Mouse (Mus musculus): ENCODE measurements around the gene Kif20b. TPM values are rescaled to one million over a fixed set of nuclear protein-coding genes. Genes with fewer than 3 reads are reported as not detected.
A peak's percentile ranks its signal among the peaks of the same experiment; 100 is the strongest.

Gene Kif20b
- total and polyA plus RNA-seq, 3 experiments, result 0.06 to 0.91 (median 0.63) TPM

DNA sequence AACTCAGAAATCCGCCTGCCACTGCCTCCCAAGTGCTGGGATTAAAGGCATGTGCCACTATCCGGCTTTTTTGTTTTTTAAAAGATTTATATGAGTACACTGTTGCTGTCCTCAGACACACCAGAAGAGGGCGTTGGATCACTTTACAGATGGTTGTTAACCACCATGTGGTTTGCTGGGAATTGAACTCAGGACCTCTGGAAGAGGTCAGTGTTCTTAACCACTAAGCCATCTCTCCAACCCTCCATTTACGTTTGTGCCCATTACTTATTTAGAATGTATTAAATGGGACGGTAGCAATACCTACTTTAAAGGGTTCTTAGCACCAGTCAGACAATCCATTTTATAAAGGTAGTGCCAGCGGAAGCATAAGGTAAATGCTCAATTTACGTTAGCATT, 909 bp upstream of the Kif20b start:
- no peaks in the 10 kb centered on the region for H3K79me2 ChIP-seq (replicated peaks; ENCODE audit: control insufficient read depth, insufficient read depth, low read length)
- no peak overlapping the region for H3K9ac ChIP-seq (ENCODE audit: low read depth, low read length)
- intact Hi-C loops (cut with DNase I), result loop anchor here (2.0 kb wide), 3 partner anchors 42 to 250 kb away; partner anchors contain the start of gene Pank1
- WGBS, result 30% methylated on average over 7 of the region's 7 CpGs
- no peak for DNase-seq
- no peaks in the 10 kb centered on the region for H3K36me3 ChIP-seq (ENCODE audit: control insufficient read depth, insufficient read depth, low read length)
- H3K27ac ChIP-seq, result peak overlapping the region; percentile 75
- H3K4me1 ChIP-seq (ENCODE audit: control insufficient read depth, insufficient read depth, low read length), result no peaks in the 10 kb centered on the region
- H3K27me3 ChIP-seq (ENCODE audit: control insufficient read depth, insufficient read depth, low read length), result no peaks in the 10 kb centered on the region
- peak overlapping the region; percentile 87 for H3K4me3 ChIP-seq
- TF ChIP-seq CTCF (IDR thresholded peaks at IDR 0.05), result 0 out of 2 replicates have a peak, but pooled peaks have one; percentile 13
- no peak for TF ChIP-seq POLR2A (IDR thresholded peaks at IDR 0.05; ENCODE audit: insufficient read depth, low read depth, low read length)

DNA sequence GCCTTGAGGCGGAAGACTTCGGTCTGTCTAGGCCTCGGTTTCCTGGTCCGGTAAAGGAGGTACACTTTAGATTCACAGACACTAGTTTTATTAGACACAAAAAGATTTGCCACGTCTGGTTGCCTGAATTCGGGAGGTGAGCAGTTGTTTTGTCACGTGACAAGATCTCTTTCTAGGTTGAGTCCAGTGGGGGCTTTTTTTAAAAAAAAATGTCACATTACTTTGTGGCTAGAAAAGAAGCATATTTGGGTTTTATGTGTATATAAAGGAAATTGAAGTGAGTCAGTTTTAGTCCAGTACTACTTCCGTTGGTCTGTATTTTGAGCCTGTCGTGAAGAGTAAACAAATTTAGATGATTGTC, 422 bp downstream of the Kif20b start:
- DNase-seq, result no peak
- intact Hi-C loops (cut with DNase I), result no loop called here
- H3K9ac ChIP-seq (ENCODE audit: low read depth, low read length), result peak overlapping the region; percentile 70
- no peaks in the 10 kb centered on the region for H3K36me3 ChIP-seq (ENCODE audit: control insufficient read depth, insufficient read depth, low read length)
- H3K79me2 ChIP-seq (replicated peaks; ENCODE audit: control insufficient read depth, insufficient read depth, low read length), result no peaks in the 10 kb centered on the region
- H3K4me3 ChIP-seq, result peak overlapping the region; percentile 87
- no peaks in the 10 kb centered on the region for H3K27me3 ChIP-seq (ENCODE audit: control insufficient read depth, insufficient read depth, low read length)
- 0% methylated on average over 9 of the region's 9 CpGs for WGBS
- no peak overlapping the region for H3K27ac ChIP-seq
- TF ChIP-seq EP300 (IDR thresholded peaks at IDR 0.05; ENCODE audit: insufficient read depth, low read depth, low read length) (no peak), CTCF (IDR thresholded peaks at IDR 0.05) (no peak), POLR2A (IDR thresholded peaks at IDR 0.05; ENCODE audit: insufficient read depth, low read depth, low read length) (no peak)
- no peaks in the 10 kb centered on the region for H3K4me1 ChIP-seq (ENCODE audit: control insufficient read depth, insufficient read depth, low read length)

GRCm38 (mm10) chr19:34947206-34947605, 25.0 kb downstream of the Kif20b start:
- 95% methylated on average over 1 of the region's 1 CpGs for WGBS

GRCm38 (mm10) chr19:34953842-34954541, 31.8 kb downstream of the Kif20b start:
- Histone ChIP-seq H3K4me3 (no peak overlapping the region), H3K4me1 (ENCODE audit: control insufficient read depth, insufficient read depth, low read length) (no peaks in the 10 kb centered on the region; the same call in 1 of the 2 replicates), H3K79me2 (replicated peaks; ENCODE audit: control insufficient read depth, insufficient read depth, low read length) (no peaks in the 10 kb centered on the region), H3K9ac (ENCODE audit: low read depth, low read length) (no peak overlapping the region), H3K27ac (no peak overlapping the region), H3K36me3 (ENCODE audit: control insufficient read depth, insufficient read depth, low read length) (no peaks in the 10 kb centered on the region), H3K27me3 (ENCODE audit: control insufficient read depth, insufficient read depth, low read length) (no peaks in the 10 kb centered on the region)
- 67% methylated on average over 11 of the region's 11 CpGs for WGBS
- DNase-seq, result peak in 1 of 2 experiments; percentile 3
- TF ChIP-seq POLR2A (IDR thresholded peaks at IDR 0.05; ENCODE audit: insufficient read depth, low read depth, low read length) (no peak), EP300 (IDR thresholded peaks at IDR 0.05; ENCODE audit: insufficient read depth, low read depth, low read length) (no peak), CTCF (IDR thresholded peaks at IDR 0.05) (peak; percentile 37)
- intact Hi-C loops (cut with DNase I), result no loop called here

More at GRCm38 (mm10) chr19:34947206-34947605, 25.0 kb downstream of the Kif20b start:
- H3K27me3 ChIP-seq (ENCODE audit: control insufficient read depth, insufficient read depth, low read length), result no peaks in the 10 kb centered on the region
- H3K9ac ChIP-seq (ENCODE audit: low read depth, low read length), result no peak overlapping the region
- H3K4me3 ChIP-seq, result no peak overlapping the region
- no peak for DNase-seq
- intact Hi-C loops (cut with DNase I), result no loop called here
- H3K79me2 ChIP-seq (replicated peaks; ENCODE audit: control insufficient read depth, insufficient read depth, low read length), result no peaks in the 10 kb centered on the region
- no peak overlapping the region for H3K27ac ChIP-seq
- no peaks in the 10 kb centered on the region for H3K4me1 ChIP-seq (ENCODE audit: control insufficient read depth, insufficient read depth, low read length)
- TF ChIP-seq EP300 (IDR thresholded peaks at IDR 0.05; ENCODE audit: insufficient read depth, low read depth, low read length) (no peak), CTCF (IDR thresholded peaks at IDR 0.05) (no peak), POLR2A (IDR thresholded peaks at IDR 0.05; ENCODE audit: insufficient read depth, low read depth, low read length) (no peak)
- H3K36me3 ChIP-seq (ENCODE audit: control insufficient read depth, insufficient read depth, low read length), result no peaks in the 10 kb centered on the region

DNA sequence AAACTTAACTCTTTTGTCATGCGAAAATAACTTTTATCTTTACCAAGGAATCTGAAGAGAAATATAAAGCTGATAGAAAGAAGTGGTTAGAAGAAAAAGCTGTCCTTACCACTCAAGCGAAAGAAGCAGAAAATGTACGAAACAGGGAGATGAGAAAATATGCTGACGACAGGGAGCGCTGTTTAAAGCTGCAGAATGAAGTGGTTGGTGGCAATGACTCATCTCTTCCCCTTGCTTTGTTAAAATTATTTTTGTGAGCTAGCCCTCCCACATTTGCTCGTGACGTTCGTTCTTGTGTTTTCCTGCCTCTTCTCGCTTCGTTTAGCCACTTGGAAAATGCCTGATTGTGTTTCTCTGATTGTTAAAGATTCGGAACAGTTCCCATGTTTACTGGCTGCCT, 37.2 kb downstream of the Kif20b start:
- Histone ChIP-seq H3K4me1 (ENCODE audit: control insufficient read depth, insufficient read depth, low read length) (no peaks in the 10 kb centered on the region; the same call in 1 of the 2 replicates), H3K27me3 (ENCODE audit: control insufficient read depth, insufficient read depth, low read length) (no peaks in the 10 kb centered on the region), H3K79me2 (replicated peaks; ENCODE audit: control insufficient read depth, insufficient read depth, low read length) (no peaks in the 10 kb centered on the region), H3K27ac (no peak overlapping the region), H3K9ac (ENCODE audit: low read depth, low read length) (no peak overlapping the region), H3K36me3 (ENCODE audit: control insufficient read depth, insufficient read depth, low read length) (no peaks in the 10 kb centered on the region), H3K4me3 (no peak overlapping the region)
- DNase-seq, result peak in 1 of 2 experiments; percentile 10
- WGBS, result 56% methylated on average over 11 of the region's 11 CpGs
- TF ChIP-seq CTCF (IDR thresholded peaks at IDR 0.05), result peak; percentile 39
- no peak for TF ChIP-seq EP300 (IDR thresholded peaks at IDR 0.05; ENCODE audit: insufficient read depth, low read depth, low read length)
- TF ChIP-seq POLR2A (IDR thresholded peaks at IDR 0.05; ENCODE audit: insufficient read depth, low read depth, low read length), result no peak
- intact Hi-C loops (cut with DNase I), result no loop called here

DNA sequence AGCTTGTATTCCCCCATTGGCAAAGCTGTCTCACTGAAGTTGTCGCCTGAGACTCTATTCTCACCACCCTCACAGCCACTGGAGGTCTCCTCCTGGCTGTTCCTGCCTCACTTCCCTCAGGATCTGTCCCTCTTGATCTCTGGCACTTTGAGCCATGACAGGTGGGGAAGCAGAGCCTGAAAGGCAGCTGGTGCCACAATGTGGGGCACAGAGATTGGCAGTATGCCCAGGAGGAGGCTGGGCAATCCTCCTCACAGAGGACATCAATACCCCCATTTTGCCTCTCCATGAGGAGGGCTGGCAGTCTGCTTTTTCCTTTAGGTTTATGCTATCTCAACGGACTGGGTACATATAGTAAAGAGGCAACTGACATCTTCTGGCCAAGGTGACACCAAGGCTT, 62.6 kb downstream of the Kif20b start:
- Histone ChIP-seq H3K79me2 (replicated peaks; ENCODE audit: control insufficient read depth, insufficient read depth, low read length) (no peaks in the 10 kb centered on the region), H3K27me3 (ENCODE audit: control insufficient read depth, insufficient read depth, low read length) (no peaks in the 10 kb centered on the region), H3K9ac (ENCODE audit: low read depth, low read length) (no peak overlapping the region), H3K36me3 (ENCODE audit: control insufficient read depth, insufficient read depth, low read length) (no peaks in the 10 kb centered on the region), H3K4me1 (ENCODE audit: control insufficient read depth, insufficient read depth, low read length) (no peaks in the 10 kb centered on the region), H3K27ac (no peak overlapping the region), H3K4me3 (no peak overlapping the region)
- DNase-seq, result no peak
- intact Hi-C loops (cut with DNase I), result no loop called here
- TF ChIP-seq POLR2A (IDR thresholded peaks at IDR 0.05; ENCODE audit: insufficient read depth, low read depth, low read length) (no peak), CTCF (IDR thresholded peaks at IDR 0.05) (no peak), EP300 (IDR thresholded peaks at IDR 0.05; ENCODE audit: insufficient read depth, low read depth, low read length) (no peak)
- 76% methylated on average over 2 of the region's 2 CpGs for WGBS
